Mouse (Mus musculus): ENCODE measurements at regions not wholly inside any gene's neighbourhood (a gene's known extent, or its start where the extent isn't known, plus 50 kb on each side); places are given as distances from the start of the nearest gene placed in this dataset.

DNA sequence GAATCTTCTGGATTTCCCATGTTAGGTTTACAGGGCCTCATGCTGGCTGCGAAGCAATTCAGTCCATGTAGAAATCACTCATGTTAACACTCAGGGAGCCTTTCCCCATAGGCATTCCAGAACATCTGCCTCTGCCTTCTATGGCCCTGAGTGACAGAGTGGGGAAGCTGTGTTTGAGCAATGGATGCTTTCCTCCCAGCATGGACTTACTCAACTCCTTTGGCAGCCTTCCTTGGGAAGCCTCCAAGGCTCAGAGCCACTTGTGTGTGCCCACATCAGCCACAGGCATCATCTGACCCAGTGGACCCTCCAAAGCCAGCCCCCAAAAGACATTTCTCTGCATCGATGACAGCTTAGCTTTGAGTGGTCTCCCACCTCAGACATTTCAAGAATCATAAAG, 318.8 kb downstream of the Rps29 start:
- TF ChIP-seq CTCF (IDR thresholded peaks at IDR 0.05; ENCODE audit: low read depth, low read length), result no peak
- TF ChIP-seq POLR2A (IDR thresholded peaks at IDR 0.05; ENCODE audit: insufficient read depth, low read length), result no peak

Data from ES-Bruce4 (cell line).